9 mouse cellular contexts compared by ENCODE assay signal in genomic region chr1:35973386-35973785, GRCm38 (mm10).
A peak's percentile ranks its signal among the peaks of the same experiment; 100 is the strongest.
DNase-seq lines count a peak whose midpoint lies in the region; ATAC-seq and TF ChIP-seq lines count a peak whose summit lies in the region.
"Had no signal": no experiment of that assay in that cellular context is flagged by ENCODE, and none has a peak within 500 bp of the region (broad histone marks: within the 10 kb centered on the region; RNA-seq: fewer than 3 reads in every experiment).

No protein-coding gene starts in this region.

- no peak overlapping the region for H3K4me3 ChIP-seq in forebrain, postnatal 0 days (ENCODE audit: low read depth, low read length)
- H3K4me3 ChIP-seq in forebrain, embryonic 12.5 days (replicated peaks), result no peak overlapping the region
- no peak overlapping the region for H3K4me3 ChIP-seq in kidney, embryonic 15.5 days (replicated peaks)
- H3K4me3 ChIP-seq in hindbrain, embryonic 11.5 days (ENCODE audit: low read depth, low read length), result no peak overlapping the region
- no peak overlapping the region for H3K4me3 ChIP-seq in thymus, adult 2 months (ENCODE audit: control insufficient read depth, insufficient read depth, low read length)

- H3K9ac ChIP-seq in forebrain, postnatal 0 days, result no peak overlapping the region
- H3K9ac ChIP-seq in forebrain, embryonic 12.5 days, result no peak overlapping the region
- no peak overlapping the region for H3K9ac ChIP-seq in kidney, embryonic 15.5 days
- no peak overlapping the region for H3K9ac ChIP-seq in hindbrain, embryonic 11.5 days (ENCODE audit: low read depth, low read length)

- no peaks in the 10 kb centered on the region for H3K4me1 ChIP-seq in forebrain, postnatal 0 days (ENCODE audit: insufficient read depth)
- H3K4me1 ChIP-seq in forebrain, embryonic 12.5 days, result no peaks in the 10 kb centered on the region
- peaks cover 6% of the 10 kb centered on the region for H3K4me1 ChIP-seq in kidney, embryonic 15.5 days
- no peaks in the 10 kb centered on the region for H3K4me1 ChIP-seq in hindbrain, embryonic 11.5 days (replicated peaks; ENCODE audit: control insufficient read depth, insufficient read depth, low read length)
- peaks cover 24% of the 10 kb centered on the region for H3K4me1 ChIP-seq in thymus, adult 2 months (replicated peaks; ENCODE audit: control insufficient read depth, insufficient read depth, low read length)

- no peaks in the 10 kb centered on the region for H3K27me3 ChIP-seq in forebrain, postnatal 0 days (ENCODE audit: insufficient read depth, low read length)
- no peaks in the 10 kb centered on the region for H3K27me3 ChIP-seq in forebrain, embryonic 12.5 days
- no peaks in the 10 kb centered on the region for H3K27me3 ChIP-seq in kidney, embryonic 15.5 days
- no peaks in the 10 kb centered on the region for H3K27me3 ChIP-seq in hindbrain, embryonic 11.5 days (ENCODE audit: control insufficient read depth, insufficient read depth, low read length)
- no peaks in the 10 kb centered on the region for H3K27me3 ChIP-seq in thymus, adult 2 months (ENCODE audit: control insufficient read depth, insufficient read depth, low read length)

- 42% methylated on average over 9 of the region's 9 CpGs for WGBS in forebrain, postnatal 0 days
- WGBS in forebrain, embryonic 12.5 days, result 65% methylated on average over 9 of the region's 9 CpGs
- 31% methylated on average over 9 of the region's 9 CpGs for WGBS in kidney, embryonic 15.5 days
- 67% methylated on average over 9 of the region's 9 CpGs for WGBS in hindbrain, embryonic 11.5 days
- 37% methylated on average over 9 of the region's 9 CpGs for WGBS in thymus, adult 2 months

- H3K9me3 ChIP-seq in forebrain, postnatal 0 days (ENCODE audit: low read length), result no peaks in the 10 kb centered on the region
- no peaks in the 10 kb centered on the region for H3K9me3 ChIP-seq in forebrain, embryonic 12.5 days
- no peaks in the 10 kb centered on the region for H3K9me3 ChIP-seq in kidney, embryonic 15.5 days (replicated peaks)
- no peaks in the 10 kb centered on the region for H3K9me3 ChIP-seq in hindbrain, embryonic 11.5 days (ENCODE audit: control insufficient read depth, low read length)

- no peak for TF ChIP-seq CTCF in forebrain, postnatal 0 days (IDR thresholded peaks at IDR 0.05; ENCODE audit: low read depth)
- TF ChIP-seq CTCF in thymus, adult 2 months (IDR thresholded peaks at IDR 0.05; ENCODE audit: borderline replicate concordance, control insufficient read depth, extremely low read depth, insufficient read depth, low read length, poor library complexity), result no peak

- no peak overlapping the region for H3K27ac ChIP-seq in forebrain, postnatal 0 days (ENCODE audit: low read depth, low read length)
- no peak overlapping the region for H3K27ac ChIP-seq in forebrain, embryonic 12.5 days
- H3K27ac ChIP-seq in kidney, embryonic 15.5 days, result peak overlapping the region; percentile 32; the same call in 1 of the 2 replicates
- no peak overlapping the region for H3K27ac ChIP-seq in hindbrain, embryonic 11.5 days (ENCODE audit: low read depth, low read length)
- H3K27ac ChIP-seq in thymus, adult 2 months (ENCODE audit: control insufficient read depth, insufficient read depth, low read length), result no peak overlapping the region

- H3K4me2 ChIP-seq in forebrain, postnatal 0 days (ENCODE audit: low read depth), result no peak overlapping the region
- H3K4me2 ChIP-seq in forebrain, embryonic 12.5 days, result no peak overlapping the region
- no peak overlapping the region for H3K4me2 ChIP-seq in kidney, embryonic 15.5 days
- no peak overlapping the region for H3K4me2 ChIP-seq in hindbrain, embryonic 11.5 days (replicated peaks; ENCODE audit: low read depth, low read length)

- no peaks in the 10 kb centered on the region for H3K36me3 ChIP-seq in forebrain, postnatal 0 days (ENCODE audit: insufficient read depth)
- H3K36me3 ChIP-seq in forebrain, embryonic 12.5 days (replicated peaks), result no peaks in the 10 kb centered on the region
- H3K36me3 ChIP-seq in kidney, embryonic 15.5 days, result no peaks in the 10 kb centered on the region
- no peaks in the 10 kb centered on the region for H3K36me3 ChIP-seq in hindbrain, embryonic 11.5 days (ENCODE audit: control insufficient read depth, insufficient read depth, low read length)
- H3K36me3 ChIP-seq in thymus, adult 2 months (ENCODE audit: control insufficient read depth, insufficient read depth, low read length), result no peaks in the 10 kb centered on the region

- peak; percentile 19 for DNase-seq in forebrain, postnatal 0 days
- DNase-seq in thymus, postnatal 0 days (ENCODE audit: low spot score), result peak; percentile 10
- no peak for DNase-seq in thymus, postnatal 10 days (ENCODE audit: low spot score in 2 of 2)
- no peak for DNase-seq in urinary bladder, adult 2 months (ENCODE audit: low spot score)
- no peak for DNase-seq in hindbrain, embryonic 11.5 days (ENCODE audit: low spot score)
- no peak for DNase-seq in thymus, adult 2 months

- no peak for ATAC-seq in forebrain, postnatal 0 days
- no peak for ATAC-seq in forebrain, embryonic 12.5 days (ENCODE audit: low FRiP score)
- ATAC-seq in kidney, embryonic 15.5 days (replicated peaks; ENCODE audit: low FRiP score), result no peak
- no peak for ATAC-seq in hindbrain, embryonic 11.5 days (ENCODE audit: low FRiP score)
- ATAC-seq: CD4-positive, CD25-positive, alpha-beta regulatory T cell, adult 4 months had no signal

- no peak for TF ChIP-seq POLR2A in thymus, adult 2 months (IDR thresholded peaks at IDR 0.05; ENCODE audit: control insufficient read depth, extremely low read depth, insufficient read depth, low read length, poor library complexity)

Comparison
In these comparisons a context has a peak if more than half of its experiments do, and no peak if none do; other contexts are left out.
1. DNase-seq: peak in forebrain, postnatal 0 days (single experiment) and thymus, postnatal 0 days (single experiment); none in thymus, postnatal 10 days (0 of 2), urinary bladder, adult 2 months (single experiment), hindbrain, embryonic 11.5 days (single experiment) and thymus, adult 2 months (single experiment).